Mouse (Mus musculus): Measurements from ENCODE around the gene Glrx2.

The Glrx2 gene

DNA sequence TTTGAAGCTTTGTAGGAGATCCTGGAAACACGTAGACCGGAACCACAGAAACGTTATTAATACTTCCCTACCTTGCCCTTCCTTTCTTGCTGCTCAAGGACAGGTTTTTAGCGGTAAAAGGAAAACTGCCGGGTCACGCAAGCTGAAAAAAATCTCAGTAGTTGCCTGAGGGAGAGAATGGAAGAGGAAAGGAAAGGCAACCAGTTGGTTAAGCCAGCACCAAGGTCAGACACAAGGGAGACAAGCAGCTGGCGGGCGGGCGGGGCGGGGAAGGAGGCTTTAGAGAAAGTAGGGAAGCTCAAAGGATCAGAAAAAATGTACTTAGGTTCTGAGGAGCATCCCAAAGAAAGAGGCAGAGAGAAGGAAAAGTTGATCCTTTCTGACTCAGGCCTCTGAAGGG, 29.7 kb downstream of the Glrx2 start:
- no peak for DNase-seq (ENCODE audit: low spot score)

DNA sequence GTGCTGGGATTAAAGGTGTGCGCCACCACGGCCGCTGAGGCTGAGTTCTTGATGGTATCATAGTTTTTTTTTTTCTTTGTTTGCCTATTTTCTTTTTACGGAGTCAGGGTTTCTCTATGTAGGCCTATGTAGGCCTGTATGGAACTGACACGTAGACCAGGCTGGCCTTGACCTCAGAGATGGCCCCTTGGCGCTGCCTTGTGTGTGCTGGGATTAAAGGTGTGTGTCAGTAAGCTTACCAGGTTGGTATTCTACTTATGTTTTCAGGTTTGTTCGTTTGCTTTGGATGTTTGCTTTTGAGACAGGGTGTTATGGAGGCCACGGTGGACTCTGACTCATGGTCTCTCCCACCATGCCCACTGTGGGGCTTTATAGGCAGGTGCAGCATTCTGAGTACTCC, 46.0 kb downstream of the Glrx2 start:
- no peak for DNase-seq (ENCODE audit: low spot score)

DNA sequence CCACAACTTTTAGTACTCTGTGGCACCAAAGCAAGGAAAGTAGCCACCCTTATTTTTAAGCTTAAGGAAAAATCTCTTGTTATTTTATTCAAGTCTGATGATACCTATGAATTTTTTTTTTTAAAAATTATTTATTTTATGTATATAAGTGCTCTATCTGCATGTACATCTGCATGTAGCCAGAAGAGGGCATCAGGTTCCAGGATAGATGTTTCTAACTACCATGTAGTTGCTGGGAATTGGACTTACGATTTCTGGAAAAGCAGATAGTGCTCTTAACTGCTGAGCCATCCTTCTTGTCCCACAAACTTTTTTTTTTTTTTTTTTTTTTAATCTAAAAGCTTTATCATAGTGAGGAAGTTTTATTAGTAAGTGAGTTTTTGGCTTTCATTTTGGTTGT, 48.3 kb downstream of the Glrx2 start:
- DNase-seq (ENCODE audit: low spot score) = no peak

DNA sequence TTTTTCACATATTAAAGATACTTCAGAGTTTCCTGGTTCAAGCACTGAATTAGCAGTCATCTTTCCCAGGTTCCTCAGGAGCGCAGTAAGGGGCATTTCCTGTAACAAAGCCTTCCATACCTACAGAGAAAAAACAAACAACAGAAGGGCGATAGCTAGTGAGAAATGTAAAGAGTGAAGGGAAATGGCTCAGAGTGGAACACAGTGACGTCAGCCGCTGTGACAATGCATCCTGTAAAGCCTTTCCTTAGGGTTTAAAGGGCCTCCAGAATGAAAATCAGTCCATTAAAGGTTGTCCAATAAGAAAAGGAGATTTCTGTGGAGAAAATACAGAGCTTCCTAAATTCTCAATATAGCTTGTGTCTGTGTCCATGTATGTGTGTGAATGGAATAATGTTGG, 49.7 kb downstream of the Glrx2 start:
- DNase-seq (ENCODE audit: low spot score) = no peak

DNA sequence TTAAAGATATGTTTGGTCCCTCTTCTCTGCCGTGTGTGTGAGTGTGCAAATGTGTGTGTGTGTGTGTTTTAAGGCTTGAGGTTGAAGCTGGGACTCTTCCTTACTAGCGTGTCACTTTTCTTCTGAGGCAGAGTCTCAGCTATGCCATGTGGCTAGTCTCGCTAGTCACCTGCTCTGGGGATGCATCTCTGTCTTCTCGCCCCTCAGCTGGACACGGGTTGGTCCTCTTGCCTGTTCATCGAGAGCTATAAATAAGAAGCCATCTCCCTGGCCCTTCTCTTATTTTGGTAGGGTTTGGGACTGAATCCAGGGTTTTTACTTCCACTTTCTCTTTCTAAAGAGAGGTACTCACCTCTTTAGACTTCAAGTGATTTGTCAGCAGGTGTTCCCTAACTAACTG, 50.1 kb downstream of the Glrx2 start:
- DNase-seq (ENCODE audit: low spot score) = no peak

DNA sequence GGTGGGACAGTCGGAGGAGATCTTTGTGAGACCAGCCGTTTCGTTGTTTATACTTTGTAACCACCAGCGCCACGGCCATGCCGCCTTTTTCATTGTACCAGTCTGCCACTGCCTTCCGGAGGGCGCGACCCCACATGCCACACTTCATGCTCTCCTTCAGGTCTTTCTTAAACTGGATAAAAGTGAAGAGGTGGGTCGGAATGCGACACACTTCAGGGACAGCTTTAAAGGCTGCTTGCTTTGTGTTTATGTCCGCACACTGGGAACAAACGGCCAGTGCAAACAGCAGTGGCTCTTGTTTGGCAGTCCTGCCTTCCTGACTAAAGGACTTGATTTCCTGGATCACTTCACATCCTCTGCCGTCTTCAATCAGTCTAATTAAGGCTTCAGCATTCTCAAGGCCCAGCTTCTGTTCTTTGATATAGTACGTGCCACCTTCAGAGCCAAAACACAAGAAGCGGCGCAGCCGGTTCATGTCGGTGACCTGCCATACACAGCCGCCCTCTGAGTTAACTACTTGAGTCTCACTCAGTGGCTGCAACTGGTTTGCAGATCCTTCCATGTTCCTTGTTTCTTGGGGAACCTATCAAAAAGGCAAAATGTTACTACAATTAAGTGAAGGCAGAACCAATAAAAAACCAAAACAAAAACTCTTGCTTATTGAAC, 54.4 kb downstream of the Glrx2 start:
- no peak for DNase-seq (ENCODE audit: low spot score)

DNA sequence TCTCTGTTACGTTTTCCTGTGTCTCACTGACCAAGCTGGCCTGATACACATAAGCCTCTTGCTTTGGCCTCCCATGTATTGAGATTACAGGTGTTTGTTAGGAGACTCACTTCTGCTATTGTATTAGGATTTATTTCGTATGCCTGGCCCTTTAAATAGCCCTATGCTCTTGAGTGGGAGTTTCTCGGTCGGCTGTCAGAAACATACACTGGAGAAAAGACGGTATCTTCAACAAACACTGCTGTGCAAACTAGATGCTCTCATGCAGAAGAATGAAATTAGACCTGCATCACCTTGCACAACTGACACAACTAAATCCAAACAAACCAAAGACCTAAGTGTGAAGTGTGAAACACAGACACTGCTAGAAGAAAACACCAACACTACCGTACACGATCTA, 56.9 kb downstream of the Glrx2 start:
- DNase-seq (ENCODE audit: low spot score) = no peak

DNA sequence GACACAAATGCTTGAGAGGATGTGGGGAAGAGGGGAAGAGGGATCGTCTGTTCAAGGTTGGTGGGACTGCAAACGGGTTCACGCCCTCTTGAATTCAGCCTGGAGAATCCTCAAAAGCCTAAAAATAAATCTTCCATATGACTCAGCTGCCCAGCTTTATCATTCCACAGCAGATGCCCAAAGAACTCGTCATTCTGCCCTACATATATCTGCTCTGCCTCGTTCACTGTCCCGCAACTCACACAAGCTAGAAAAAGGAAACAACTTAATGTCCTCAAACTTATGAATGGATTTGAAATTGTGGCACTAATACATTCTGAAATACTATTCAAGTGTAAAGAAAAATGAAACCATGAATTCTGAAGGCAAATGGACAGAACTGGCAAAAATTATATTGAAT, 57.8 kb downstream of the Glrx2 start:
- peak; percentile 31 for DNase-seq (ENCODE audit: low spot score)

DNA sequence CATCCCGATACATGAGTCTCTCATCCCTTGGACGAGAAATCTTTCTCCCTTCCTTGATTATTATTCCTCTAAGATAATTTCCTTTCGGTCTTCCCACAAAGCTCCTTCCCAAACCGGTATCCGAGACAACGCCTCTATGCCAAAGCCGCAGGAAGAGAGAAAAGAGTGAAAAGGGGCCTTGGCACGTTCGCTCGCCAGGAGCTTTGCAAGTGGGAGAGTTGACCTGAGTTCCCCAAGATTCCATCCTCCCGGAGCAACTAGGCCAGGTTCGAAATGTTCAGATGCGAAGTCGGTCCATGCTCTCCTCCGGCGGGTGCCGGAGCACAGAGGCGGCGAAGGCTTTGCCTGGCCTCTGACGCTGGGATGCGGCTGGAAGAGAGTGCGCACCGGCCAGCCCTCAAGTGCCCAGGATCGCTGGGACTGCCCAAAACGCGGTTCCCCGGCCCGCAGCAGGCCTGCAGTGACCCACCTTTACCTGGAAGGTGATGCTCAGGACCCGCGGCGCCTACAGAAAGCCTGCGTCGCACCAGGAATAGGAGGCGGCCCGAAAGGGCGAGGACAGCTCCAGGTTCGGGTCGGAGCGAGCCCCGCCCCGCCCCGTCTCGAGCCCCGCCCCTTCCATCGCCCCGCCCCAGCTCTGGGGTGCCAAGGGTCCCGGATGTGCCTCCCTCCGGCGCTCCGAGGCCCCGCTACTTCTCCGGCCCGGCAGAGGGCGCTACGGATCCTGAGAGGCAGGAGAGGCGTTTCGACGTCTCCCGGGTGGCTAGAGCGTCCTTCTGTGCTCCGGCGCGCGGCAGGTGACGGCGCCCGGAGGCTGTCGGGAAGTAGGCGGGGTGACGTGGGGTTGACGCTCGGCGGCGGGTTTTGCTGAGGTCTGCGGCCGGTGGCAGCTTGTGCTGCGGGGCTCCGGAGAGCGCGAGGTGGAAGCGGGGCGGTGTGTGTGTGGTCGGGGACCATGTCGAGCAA, 60.6 kb downstream of the Glrx2 start, which contains the start of the genes Trove2 and Uchl5:
Trove2 (minus strand) TSS at position 623 of the 966 bp plus-strand sequence.
Uchl5 (plus strand) TSS at position 827 of the 966 bp plus-strand sequence.
- DNase-seq (ENCODE audit: low spot score) = peak; percentile 98

DNA sequence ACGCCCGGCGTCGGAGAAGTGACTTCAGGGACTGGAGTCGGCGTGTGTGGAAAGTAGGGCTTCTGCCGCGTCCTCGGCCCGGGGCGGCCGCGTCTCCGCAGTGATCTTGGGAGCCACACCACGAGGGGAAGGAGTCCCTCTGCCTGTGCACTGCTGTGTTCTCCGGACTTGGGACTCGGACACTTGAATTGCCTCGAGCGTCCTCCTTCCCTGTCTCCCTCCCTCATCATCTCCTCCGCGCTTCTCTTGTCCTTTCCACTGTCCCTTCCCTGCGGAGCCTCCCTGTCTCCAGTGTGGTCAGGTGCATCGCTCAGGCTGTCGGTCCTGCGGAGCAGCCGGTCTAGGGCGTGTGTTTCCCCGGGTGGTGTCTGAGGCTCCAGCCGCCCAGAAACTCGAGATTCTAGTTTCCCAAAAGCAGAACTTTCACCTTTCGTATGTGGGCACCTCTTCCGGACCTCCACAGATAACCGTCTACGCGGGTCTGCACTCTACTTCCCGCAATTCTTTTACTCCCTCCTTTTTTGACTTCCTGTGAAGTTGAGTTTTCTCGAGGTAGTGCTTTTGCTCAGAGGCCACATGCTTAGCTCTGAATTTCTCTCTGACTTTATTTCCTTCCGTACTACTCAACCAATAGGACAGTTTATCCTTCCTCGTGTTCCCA, 61.5 kb downstream of the Glrx2 start:
- peak; percentile 52 for DNase-seq (ENCODE audit: low spot score)

DNA sequence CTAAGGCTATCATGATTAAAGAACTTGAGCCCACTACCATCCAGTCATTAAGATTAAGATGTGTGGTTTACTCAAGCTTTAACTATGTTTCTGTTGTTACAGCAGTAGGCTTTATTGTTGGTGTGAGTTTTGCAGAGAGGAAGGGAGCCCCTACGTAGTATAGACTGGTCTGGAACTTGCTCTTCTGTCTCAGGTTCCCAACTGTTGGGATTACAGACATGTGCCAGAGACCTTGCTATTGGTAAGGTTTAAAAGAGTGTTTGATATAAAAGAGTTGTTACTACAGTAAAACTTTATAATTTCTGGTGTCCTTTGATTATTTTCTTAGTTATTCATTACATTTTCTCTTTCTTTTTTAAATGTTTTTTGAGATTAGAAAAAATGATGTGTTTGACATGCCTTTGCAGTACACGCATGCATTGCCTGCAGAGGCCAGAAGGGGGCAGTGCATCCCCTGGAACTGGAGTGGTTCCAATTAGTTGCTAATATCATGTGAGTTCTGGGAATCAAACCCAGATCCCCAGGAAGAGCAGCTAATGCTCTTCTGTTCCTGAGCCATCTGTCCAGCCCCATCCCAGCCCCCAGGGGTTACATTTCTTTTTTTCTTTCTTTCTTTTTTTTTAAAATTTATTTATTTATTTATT, 72.6 kb downstream of the Glrx2 start:
- no peak for DNase-seq (ENCODE audit: low spot score)
